Mouse (Mus musculus) ES-Bruce4 (cell line): ENCODE measurements around the gene Apaf1.

Source experiments
- CTCF ChIP-seq: IDR thresholded peaks from one replicate; pipeline ENCODE4 v1.8.1; 2011; ENCODE audit warnings: low read depth, low read length
- POLR2A ChIP-seq: IDR thresholded peaks from one replicate; pipeline ENCODE4 v1.8.1; 2011; ENCODE audit warnings: low read length; ENCODE audit not compliant: insufficient read depth

GRCm38 (mm10) chr10:90990340-90990739 is 92.2 kb downstream of the Apaf1 start:
- TF ChIP-seq CTCF (no peak), POLR2A (no peak)
